Mouse (Mus musculus) hindbrain, embryonic 12.5 days (tissue): ENCODE measurements around the gene Vmn2r28. TPM values are rescaled to one million over a fixed set of nuclear protein-coding genes. Genes with fewer than 3 reads are reported as not detected.
"Not testable (repeated sequence)": the region's sequence is repeated elsewhere in the genome, so short reads cannot be mapped to it uniquely, and the experiment has no call there.

Experiments used
- ATAC-seq: fragments of 200-750 bp; cut with Nextera tagmentation; 2 replicates; pipeline ENCODE4 v1.8.0; 2017; ENCODE audit warnings: moderate TSS enrichment; ENCODE audit not compliant: low FRiP score
- H3K27ac ChIP-seq: fragments of 300-500 bp; sonication (generic); 2 replicates; pipeline ENCODE4 v1.5.1; 2016; ENCODE audit warnings: mild to moderate bottlenecking
- H3K27me3 ChIP-seq: fragments of 300-500 bp; sonication (generic); 2 replicates; pipeline ENCODE4 v1.6.1; 2016; ENCODE audit warnings: mild to moderate bottlenecking
- H3K36me3 ChIP-seq: fragments of 300-500 bp; sonication (generic); 2 replicates; pipeline ENCODE4 v1.6.1; 2016; ENCODE audit warnings: mild to moderate bottlenecking
- H3K4me1 ChIP-seq: fragments of 300-500 bp; sonication (generic); 2 replicates; pipeline ENCODE4 v1.6.1; 2016
- H3K4me2 ChIP-seq: fragments of 300-500 bp; sonication (generic); replicated peaks from 2 replicates; pipeline ENCODE4 v1.6.1; 2016; ENCODE audit warnings: mild to moderate bottlenecking
- H3K4me3 ChIP-seq: fragments of 300-500 bp; sonication (generic); 2 replicates; pipeline ENCODE4 v1.5.1; 2016; ENCODE audit warnings: mild to moderate bottlenecking
- H3K9ac ChIP-seq: fragments of 300-500 bp; sonication (generic); 2 replicates; pipeline ENCODE4 v1.6.1; 2016; ENCODE audit warnings: mild to moderate bottlenecking, moderate library complexity
- H3K9me3 ChIP-seq: fragments of 300-500 bp; sonication (generic); replicated peaks from 2 replicates; pipeline ENCODE4 v1.6.1; 2016; ENCODE audit warnings: mild to moderate bottlenecking
- WGBS: fragments of 180-500 bp; shearing (Covaris S2); methylation state at CpG from one replicate; pipeline ENCODE4 v1.1.7; 2016; 5-methylcytosine and 5-hydroxymethylcytosine counted together
- polyA plus RNA-seq: library from polyadenylated mRNA; unstranded; fragments of >200 nt; fragmentation: Nextera tagmentation; extraction: Ambion mirVana; gene quantifications from 2 replicates; pipeline ENCODE4 v1.2.1, GENCODE M21; 2016

Vmn2r28 gene
- not detected in 2 replicates for polyA plus RNA-seq

GRCm38 (mm10) chr7:5493856-5494255 is at the start of gene Vmn2r28:
TSS of gene Vmn2r28 (minus strand) at chr7:5493956.
- not testable (repeated sequence) for H3K27me3 ChIP-seq, ATAC-seq, H3K9ac ChIP-seq, H3K4me1 ChIP-seq, H3K27ac ChIP-seq, H3K4me2 ChIP-seq, H3K9me3 ChIP-seq, H3K4me3 ChIP-seq, H3K36me3 ChIP-seq

GRCm38 (mm10) chr7:5540770-5541436 is 47.1 kb upstream of the Vmn2r28 start:
- H3K27ac ChIP-seq, H3K4me3 ChIP-seq, H3K9ac ChIP-seq, H3K36me3 ChIP-seq, H3K4me1 ChIP-seq, H3K27me3 ChIP-seq, H3K4me2 ChIP-seq, ATAC-seq: not testable (repeated sequence)
- H3K9me3 ChIP-seq, result peaks cover 11% of the 10 kb centered on the region; the same call in 1 of the 2 replicates
- 55% methylated on average over 3 of the region's 3 CpGs for WGBS

GRCm38 (mm10) chr7:5456674-5457073 is 37.1 kb downstream of the Vmn2r28 start, which contains the start of gene Vmn1r59:
TSS of gene Vmn1r59 (minus strand) at chr7:5456774.
- no peak within 1 kb of the TSS for H3K27ac ChIP-seq
- H3K36me3 ChIP-seq, result no peaks in the 10 kb centered on the region
- H3K4me1 ChIP-seq, result no peaks in the 10 kb centered on the region
- H3K4me2 ChIP-seq, result no peak within 1 kb of the TSS
- no peak for ATAC-seq
- H3K9me3 ChIP-seq, result peaks cover 40% of the 10 kb centered on the region
- no peak within 1 kb of the TSS for H3K9ac ChIP-seq
- no peaks in the 10 kb centered on the region for H3K27me3 ChIP-seq
- no peak within 1 kb of the TSS for H3K4me3 ChIP-seq

GRCm38 (mm10) chr7:5454011-5454410 is 39.7 kb downstream of the Vmn2r28 start:
- H3K27ac ChIP-seq, ATAC-seq, H3K36me3 ChIP-seq, H3K27me3 ChIP-seq, H3K4me1 ChIP-seq, H3K4me3 ChIP-seq, H3K9ac ChIP-seq, H3K4me2 ChIP-seq: not testable (repeated sequence)
- 72% methylated on average over 3 of the region's 3 CpGs for WGBS
- H3K9me3 ChIP-seq, result peaks cover 38% of the 10 kb centered on the region

GRCm38 (mm10) chr7:5448627-5449026 is 45.1 kb downstream of the Vmn2r28 start:
- peaks cover 19% of the 10 kb centered on the region for H3K9me3 ChIP-seq
- H3K4me2 ChIP-seq, result no peak overlapping the region
- H3K4me1 ChIP-seq, result no peaks in the 10 kb centered on the region
- H3K27ac ChIP-seq, result no peak overlapping the region
- H3K9ac ChIP-seq, result no peak overlapping the region
- ATAC-seq, result no peak
- no peaks in the 10 kb centered on the region for H3K36me3 ChIP-seq
- no peaks in the 10 kb centered on the region for H3K27me3 ChIP-seq
- no peak overlapping the region for H3K4me3 ChIP-seq

Other genes starting within 250 kb of the Vmn2r28 start
- gene Gm5065, start 143.4 kb downstream of the Vmn2r28 start, polyA plus RNA-seq, result not detected in 2 replicates
- not detected in 2 replicates for gene Nlrp2, start 142.9 kb downstream of the Vmn2r28 start, polyA plus RNA-seq
- gene Vmn1r58, start 80.6 kb downstream of the Vmn2r28 start, polyA plus RNA-seq, result not detected in 2 replicates
- gene Vmn1r59, start 37.2 kb downstream of the Vmn2r28 start, polyA plus RNA-seq, result not detected in 2 replicates
- not detected in 2 replicates for gene Vmn1r60, start 53.4 kb upstream of the Vmn2r28 start, polyA plus RNA-seq
- not detected in 2 replicates for gene Vmn1r61, start 119.3 kb upstream of the Vmn2r28 start, polyA plus RNA-seq
- gene Vmn1r62, start 179.7 kb upstream of the Vmn2r28 start, polyA plus RNA-seq, result not detected in 2 replicates